Comparison of ENCODE assay signal across 9 mouse cellular contexts in the genomic region with DNA sequence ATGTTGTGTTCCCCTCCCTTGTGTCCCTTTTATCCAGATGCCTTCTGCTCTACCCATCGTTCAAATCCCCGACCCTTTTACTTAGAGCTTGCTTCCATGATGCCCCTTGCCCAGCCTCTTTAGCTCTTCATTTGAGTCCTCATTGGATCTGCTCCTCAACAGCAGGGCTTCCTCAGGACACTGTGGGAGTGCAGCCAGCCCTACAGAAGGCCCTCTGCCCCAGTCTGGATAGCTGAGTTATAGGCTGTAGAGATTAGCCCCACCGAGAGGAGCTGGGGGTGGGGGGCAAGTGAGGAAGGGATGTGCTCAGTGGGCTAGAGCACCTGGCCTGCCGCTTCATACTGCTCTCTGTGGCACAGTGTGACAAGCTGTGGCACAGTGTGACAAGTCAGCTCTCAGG.
A peak's percentile ranks its signal among the peaks of the same experiment; 100 is the strongest.
DNase-seq lines count a peak whose midpoint lies in the region; ATAC-seq and TF ChIP-seq lines count a peak whose summit lies in the region.
"Had no signal": no experiment of that assay in that cellular context is flagged by ENCODE, and none has a peak within 500 bp of the region (broad histone marks: within the 10 kb centered on the region; RNA-seq: fewer than 3 reads in every experiment).

No protein-coding gene starts in this region.

- peak overlapping the region; percentile 6; the same call in 1 of the 2 replicates for H3K9ac ChIP-seq in heart, postnatal 0 days (replicated peaks; ENCODE audit: low read depth, low read length)
- H3K9ac ChIP-seq in midbrain, postnatal 0 days (replicated peaks; ENCODE audit: low read length, poor library complexity, severe bottlenecking) = peak overlapping the region; percentile 33; the same call in 1 of the 2 replicates

- H3K4me1 ChIP-seq in heart, postnatal 0 days (ENCODE audit: control insufficient read depth, insufficient read depth) = peaks cover 86% of the 10 kb centered on the region
- peaks cover 39% of the 10 kb centered on the region for H3K4me1 ChIP-seq in midbrain, postnatal 0 days (ENCODE audit: insufficient read depth, low read length)

- ATAC-seq in heart, postnatal 0 days (ENCODE audit: insufficient read depth, low read depth) = no peak; the same call in 1 of the 2 replicates
- no peak for ATAC-seq in midbrain, postnatal 0 days (ENCODE audit: low FRiP score)

- peak; percentile 65 to 74 for DNase-seq in cerebellum, postnatal 10 days
- DNase-seq in cerebellum, adult 8-10 months = no peak
- no peak for DNase-seq in layer of hippocampus, adult 2 months (ENCODE audit: low spot score in 2 of 2)
- no peak for DNase-seq in layer of hippocampus, adult 11-12 months (ENCODE audit: low spot score)
- DNase-seq in heart, postnatal 0 days (ENCODE audit: low spot score) = no peak
- peak; percentile 17 for DNase-seq in midbrain, postnatal 0 days (ENCODE audit: low spot score)
- DNase-seq in liver = no peak
- no peak for DNase-seq in urinary bladder, adult 18-20 months (ENCODE audit: low spot score in 2 of 2)

- no peak overlapping the region for H3K4me3 ChIP-seq in layer of hippocampus, adult 2 months
- no peak overlapping the region for H3K4me3 ChIP-seq in heart, postnatal 0 days (ENCODE audit: low read depth, low read length)
- no peak overlapping the region for H3K4me3 ChIP-seq in midbrain, postnatal 0 days (ENCODE audit: low read depth, low read length)
- H3K4me3 ChIP-seq: megakaryocyte, embryonic 14.5 days had no signal

- H3K36me3 ChIP-seq in heart, postnatal 0 days (replicated peaks; ENCODE audit: control insufficient read depth, insufficient read depth, low read length) = no peaks in the 10 kb centered on the region
- no peaks in the 10 kb centered on the region for H3K36me3 ChIP-seq in midbrain, postnatal 0 days (ENCODE audit: insufficient read depth, low read length)

- H3K27me3 ChIP-seq in heart, postnatal 0 days (ENCODE audit: control insufficient read depth, insufficient read depth, low read length) = no peaks in the 10 kb centered on the region
- H3K27me3 ChIP-seq in midbrain, postnatal 0 days (ENCODE audit: insufficient read depth, low read length) = no peaks in the 10 kb centered on the region

- no peak for TF ChIP-seq CTCF in layer of hippocampus, adult 2 months (conservative IDR thresholded peaks at IDR 0.05)
- no peak for TF ChIP-seq CTCF in heart, postnatal 0 days (IDR thresholded peaks at IDR 0.05; ENCODE audit: low read depth)
- no peak for TF ChIP-seq CTCF in midbrain, postnatal 0 days (IDR thresholded peaks at IDR 0.05)

- no peak overlapping the region for H3K4me2 ChIP-seq in heart, postnatal 0 days (ENCODE audit: low read depth, low read length)
- no peak overlapping the region for H3K4me2 ChIP-seq in midbrain, postnatal 0 days (ENCODE audit: low read depth, low read length, poor library complexity, severe bottlenecking)

- peak overlapping the region; percentile 58; the same call in 1 of the 2 replicates for H3K27ac ChIP-seq in layer of hippocampus, adult 2 months
- H3K27ac ChIP-seq in heart, postnatal 0 days (ENCODE audit: low read depth) = peak overlapping the region; percentile 9
- peak overlapping the region; percentile 83 for H3K27ac ChIP-seq in midbrain, postnatal 0 days (ENCODE audit: low read depth, low read length)

- 24% methylated on average over 4 of the region's 4 CpGs for WGBS in heart, postnatal 0 days
- WGBS in midbrain, postnatal 0 days = 34% methylated on average over 4 of the region's 4 CpGs

- TF ChIP-seq EP300 in heart, postnatal 0 days (IDR thresholded peaks at IDR 0.05; ENCODE audit: low read depth) = no peak

- H3K9me3 ChIP-seq in heart, postnatal 0 days (replicated peaks; ENCODE audit: control insufficient read depth, low read length) = no peaks in the 10 kb centered on the region
- H3K9me3 ChIP-seq in midbrain, postnatal 0 days (ENCODE audit: low read length) = no peaks in the 10 kb centered on the region
- H3K9me3 ChIP-seq: megakaryocyte, embryonic 14.5 days had no signal

Comparison
In these comparisons a context has a peak if more than half of its experiments do, and no peak if none do; other contexts are left out.
1. DNase-seq: peak in cerebellum, postnatal 10 days (2 of 2) and midbrain, postnatal 0 days (single experiment); none in cerebellum, adult 8-10 months (single experiment), layer of hippocampus, adult 2 months (0 of 2), layer of hippocampus, adult 11-12 months (single experiment), heart, postnatal 0 days (single experiment), liver (single experiment) and urinary bladder, adult 18-20 months (0 of 2).
2. H3K27ac ChIP-seq: peak in every context shown above with its lines; median percentile 83 in midbrain, postnatal 0 days; 58 in layer of hippocampus, adult 2 months; 9 in heart, postnatal 0 days.